Mouse (Mus musculus): ENCODE measurements around the gene Tbc1d1.

GRCm38 (mm10) chr5:64298331-64299036, 142.4 kb downstream of the Tbc1d1 start:
- TF ChIP-seq POLR2A (IDR thresholded peaks at IDR 0.05; ENCODE audit: low read depth, low read length) (no peak), CTCF (IDR thresholded peaks at IDR 0.05; ENCODE audit: extremely low read depth, insufficient read length, insufficient replicate concordance, low read depth, low read length) (no peak)

Measured in small intestine, adult 2 months (tissue).